Mouse (Mus musculus) liver, adult 2 months (tissue): ENCODE results near the gene Slc5a3.

Source experiments
- CTCF ChIP-seq: fragments of 200-500 bp; IDR thresholded peaks from 2 replicates; pipeline ENCODE4 v1.5.1; 2011; ENCODE audit warnings: low read depth, low read length, control low read depth
- POLR2A ChIP-seq: fragments of 200-500 bp; IDR thresholded peaks from 2 replicates; pipeline ENCODE4 v1.6.1; 2011; ENCODE audit warnings: low read length, control low read depth; ENCODE audit not compliant: insufficient read depth; ENCODE audit errors: extremely low read depth

DNA sequence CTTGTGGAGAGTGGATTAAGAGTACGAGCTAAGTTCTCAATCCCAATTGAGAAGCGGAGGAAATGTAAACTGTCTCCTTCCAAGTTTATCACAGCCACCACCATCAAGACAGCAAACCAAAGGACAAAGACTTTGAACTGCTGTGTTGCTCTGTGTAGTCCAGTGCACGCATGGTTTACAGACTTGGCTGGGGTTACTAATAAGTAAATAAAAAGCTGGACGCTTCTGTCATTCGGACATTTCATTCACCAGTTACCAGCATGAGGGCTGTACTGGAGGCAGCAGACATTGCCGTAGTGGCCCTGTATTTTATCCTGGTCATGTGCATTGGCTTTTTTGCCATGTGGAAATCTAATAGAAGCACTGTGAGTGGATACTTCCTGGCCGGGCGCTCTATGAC is 18.7 kb downstream of the Slc5a3 start:
- TF ChIP-seq CTCF (no peak), POLR2A (no peak)
